Mouse (Mus musculus) olfactory bulb, adult 2 months (tissue): Measurements from ENCODE around the gene Cdc7. TPM values are rescaled to one million over a fixed set of nuclear protein-coding genes. Genes with fewer than 3 reads are reported as not detected.

Source experiments
- H3K27ac ChIP-seq: fragments of 200-500 bp; 2 replicates; pipeline ENCODE4 v1.5.1; 2012; ENCODE audit warnings: low read depth, low read length; ENCODE audit not compliant: insufficient read depth
- H3K4me1 ChIP-seq: fragments of 200-500 bp; 2 replicates; pipeline ENCODE4 v1.6.1; 2012; ENCODE audit warnings: low read length; ENCODE audit not compliant: control insufficient read depth, insufficient read depth
- H3K4me3 ChIP-seq: fragments of 200-500 bp; 2 replicates; pipeline ENCODE4 v1.5.1; 2012; ENCODE audit warnings: mild to moderate bottlenecking, low read depth, low read length, moderate library complexity; ENCODE audit not compliant: insufficient read depth
- CTCF ChIP-seq: fragments of 200-500 bp; IDR thresholded peaks from 2 replicates; pipeline ENCODE4 v1.5.1; 2012; ENCODE audit warnings: low read depth, mild to moderate bottlenecking, low read length, moderate library complexity; ENCODE audit not compliant: insufficient read depth
- POLR2A ChIP-seq: fragments of 200-500 bp; IDR thresholded peaks from 2 replicates; pipeline ENCODE4 v1.6.1; 2012; ENCODE audit warnings: mild to moderate bottlenecking, low read depth, low read length, moderate library complexity; ENCODE audit not compliant: insufficient read depth
- WGBS: fragments of 180-500 bp; shearing (Covaris S2); methylation state at CpG from one replicate; pipeline ENCODE4 v1.1.7; 2018; 5-methylcytosine and 5-hydroxymethylcytosine counted together
- polyA plus RNA-seq: library from polyadenylated mRNA; stranded (reverse); fragments of >200 nt; gene quantifications from 2 replicates; pipeline ENCODE4 v1.2.4, GENCODE M21; 2012; ENCODE audit warnings: low replicate concordance; ENCODE audit not compliant: missing spikeins, insufficient read depth, insufficient read length

Gene Cdc7
- polyA plus RNA-seq, 1 experiment: not detected

- Histone ChIP-seq H3K27ac (no peak overlapping the region), H3K4me3 (no peak overlapping the region), H3K4me1 (no peaks in the 10 kb centered on the region)
- TF ChIP-seq POLR2A: no peak
- TF ChIP-seq CTCF: no peak
- WGBS: 79% methylated on average over 8 of the region's 8 CpGs
Measured at GRCm38 (mm10) chr5:106989181-106989580, 25.1 kb downstream of the Cdc7 start.

GRCm38 (mm10) chr5:106989786-106990185 lies 25.7 kb downstream of the Cdc7 start:
- Histone ChIP-seq H3K4me1 (no peaks in the 10 kb centered on the region; the same call in 1 of the 2 replicates), H3K4me3 (no peak overlapping the region), H3K27ac (no peak overlapping the region)
- no peak for TF ChIP-seq POLR2A
- no peak for TF ChIP-seq CTCF
- WGBS: 74% methylated on average over 12 of the region's 12 CpGs

DNA sequence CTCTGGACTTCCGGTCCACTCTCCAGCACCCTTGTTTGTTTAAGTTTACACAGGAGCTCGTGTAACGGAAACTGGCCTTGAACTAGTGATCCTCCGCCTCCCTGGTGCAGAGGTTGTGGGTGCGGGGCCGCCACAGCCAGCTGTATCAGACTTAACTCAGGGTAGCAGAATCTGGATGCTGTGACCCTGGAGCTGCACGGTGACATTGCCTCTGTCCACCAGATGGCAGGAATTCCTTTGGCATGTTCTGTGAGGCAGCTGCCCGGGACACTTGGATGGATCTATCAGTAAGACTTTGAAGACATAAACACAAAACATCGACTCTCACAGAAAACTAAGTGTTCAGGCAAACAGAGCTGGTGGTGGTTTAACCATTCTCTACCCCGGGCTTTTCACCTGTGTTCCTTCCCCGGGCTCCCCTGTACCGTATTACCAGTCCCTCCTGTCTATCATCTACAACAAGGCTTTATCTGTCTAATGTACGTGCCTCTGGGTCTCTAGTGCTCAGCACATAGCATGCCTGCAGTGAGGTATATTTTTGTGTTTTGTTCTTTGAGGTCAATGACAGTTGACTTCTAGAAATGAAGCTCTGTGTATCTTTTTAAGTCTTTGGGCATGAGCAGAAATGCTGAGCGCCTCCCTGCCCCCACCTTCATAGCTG lies 26.6 kb downstream of the Cdc7 start:
- 50% methylated on average over 14 of the region's 14 CpGs for WGBS
- no peaks in the 10 kb centered on the region; the same call in 1 of the 2 replicates for H3K4me1 ChIP-seq
- no peak for TF ChIP-seq POLR2A
- 0 out of 2 replicates have a peak, but pooled peaks have one; percentile 9 for TF ChIP-seq CTCF
- no peak overlapping the region for H3K27ac ChIP-seq
- no peak overlapping the region for H3K4me3 ChIP-seq

DNA sequence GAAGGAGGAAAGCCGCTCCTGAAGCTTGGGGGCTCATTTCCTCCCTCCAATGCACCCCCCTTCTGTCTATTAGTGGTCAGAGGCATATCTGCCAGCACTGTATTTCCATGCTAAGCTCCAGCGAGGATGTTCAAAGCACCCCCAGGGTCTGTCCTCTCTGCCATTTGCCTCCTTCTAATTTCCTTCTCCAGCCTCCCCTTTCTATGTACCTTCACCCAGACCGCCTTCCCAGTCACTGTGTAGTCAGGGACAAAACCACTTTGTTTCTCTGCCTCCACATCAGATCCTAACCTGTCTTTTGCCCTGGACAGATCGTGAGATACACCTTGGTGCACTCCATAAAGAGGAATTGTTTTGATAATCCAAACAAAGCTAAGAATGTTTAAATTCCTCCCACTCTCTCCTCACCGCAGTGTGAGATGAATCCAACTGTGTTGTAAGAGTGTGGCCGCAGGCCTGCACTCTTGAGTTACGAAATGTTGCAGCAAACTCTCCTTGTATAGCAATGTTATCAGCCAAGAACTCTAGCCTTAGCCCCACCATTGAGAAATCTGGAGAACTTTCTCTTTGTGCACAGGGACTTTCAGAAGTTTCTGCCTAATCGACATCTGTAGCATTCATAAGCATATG lies 27.3 kb downstream of the Cdc7 start:
- Histone ChIP-seq H3K4me1 (peaks cover 3% of the 10 kb centered on the region), H3K4me3 (no peak overlapping the region), H3K27ac (no peak overlapping the region)
- 84% methylated on average over 8 of the region's 8 CpGs for WGBS
- no peak for TF ChIP-seq CTCF
- TF ChIP-seq POLR2A: no peak

- 59% methylated on average over 3 of the region's 3 CpGs for WGBS
- no peak overlapping the region for H3K27ac ChIP-seq
- no peak for TF ChIP-seq POLR2A
- TF ChIP-seq CTCF: no peak
Measured at GRCm38 (mm10) chr5:106994716-106995115, 30.6 kb downstream of the Cdc7 start.

DNA sequence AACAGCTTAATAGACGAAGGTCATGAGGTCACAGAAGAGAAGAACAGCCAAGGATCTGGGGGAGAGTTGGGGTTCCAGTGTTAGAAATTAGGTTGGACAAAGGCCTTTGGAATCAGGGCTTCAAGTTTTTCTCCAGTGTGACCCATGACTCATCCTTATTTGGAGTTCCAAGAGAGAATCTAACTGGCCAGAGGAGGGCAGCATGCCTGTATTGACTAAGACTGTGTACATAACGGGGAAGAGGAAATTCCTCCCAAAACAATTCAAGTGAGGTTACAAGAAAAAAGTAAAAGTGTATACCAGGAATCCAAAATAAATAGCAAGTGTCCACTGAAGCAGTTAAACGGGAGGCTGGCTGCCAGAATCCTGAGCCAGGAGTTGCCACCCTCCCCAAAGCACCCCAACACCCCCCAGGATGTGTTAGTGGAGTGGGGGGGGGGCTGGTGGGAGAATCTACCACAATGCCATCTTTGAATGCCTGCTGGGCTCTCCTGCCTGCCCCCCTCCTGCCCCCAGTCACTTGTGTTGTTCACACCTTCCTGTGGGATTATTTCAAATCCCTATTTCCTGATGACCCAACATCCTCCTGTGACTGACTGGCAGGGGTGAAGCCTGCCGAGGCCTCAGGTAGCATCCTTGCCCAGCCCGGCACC lies 31.9 kb downstream of the Cdc7 start:
- no peak for TF ChIP-seq POLR2A
- H3K4me1 ChIP-seq: peaks cover 3% of the 10 kb centered on the region
- no peak overlapping the region for H3K4me3 ChIP-seq
- 49% methylated on average over 5 of the region's 5 CpGs for WGBS
- no peak overlapping the region for H3K27ac ChIP-seq

More at GRCm38 (mm10) chr5:106994716-106995115, 30.6 kb downstream of the Cdc7 start:
- H3K4me3 ChIP-seq: no peak overlapping the region
- H3K4me1 ChIP-seq: peaks cover 3% of the 10 kb centered on the region

DNA sequence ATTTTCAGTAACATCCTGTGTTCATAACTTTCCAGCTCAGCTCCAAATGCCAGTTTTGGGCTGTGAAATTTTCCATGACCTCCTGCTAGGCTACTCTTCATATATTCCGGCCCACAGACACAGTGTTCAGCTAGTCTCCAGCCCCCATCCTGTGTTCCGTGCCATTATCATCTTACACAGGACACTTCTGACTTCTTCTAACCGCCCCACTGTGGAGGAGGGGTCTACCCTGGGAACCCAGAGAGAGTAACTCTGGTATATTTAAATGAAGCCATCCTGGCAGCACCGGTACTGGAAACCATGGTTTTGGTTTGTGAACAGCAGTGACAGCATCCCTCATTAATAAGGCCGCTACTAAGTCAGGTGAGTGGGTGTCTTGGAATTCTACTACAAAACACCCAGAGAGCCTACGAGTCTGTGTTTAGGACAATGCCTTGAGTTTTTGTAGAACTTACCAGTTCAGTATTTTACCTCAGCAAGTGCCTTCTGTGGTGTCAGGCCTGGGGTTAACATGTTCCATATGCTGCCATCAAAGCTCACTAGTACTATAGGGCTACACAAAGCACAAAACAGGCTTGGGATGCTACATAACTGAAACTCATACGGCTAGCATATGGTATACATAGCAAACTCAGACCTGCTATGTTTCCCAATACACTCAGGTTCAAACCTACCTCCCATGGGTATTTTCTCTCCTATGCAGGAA lies 32.6 kb downstream of the Cdc7 start:
- TF ChIP-seq CTCF: no peak
- TF ChIP-seq POLR2A: no peak
- H3K4me1 ChIP-seq: peaks cover 3% of the 10 kb centered on the region
- WGBS: 85% methylated on average over 7 of the region's 7 CpGs
- H3K27ac ChIP-seq: no peak overlapping the region
- no peak overlapping the region for H3K4me3 ChIP-seq

DNA sequence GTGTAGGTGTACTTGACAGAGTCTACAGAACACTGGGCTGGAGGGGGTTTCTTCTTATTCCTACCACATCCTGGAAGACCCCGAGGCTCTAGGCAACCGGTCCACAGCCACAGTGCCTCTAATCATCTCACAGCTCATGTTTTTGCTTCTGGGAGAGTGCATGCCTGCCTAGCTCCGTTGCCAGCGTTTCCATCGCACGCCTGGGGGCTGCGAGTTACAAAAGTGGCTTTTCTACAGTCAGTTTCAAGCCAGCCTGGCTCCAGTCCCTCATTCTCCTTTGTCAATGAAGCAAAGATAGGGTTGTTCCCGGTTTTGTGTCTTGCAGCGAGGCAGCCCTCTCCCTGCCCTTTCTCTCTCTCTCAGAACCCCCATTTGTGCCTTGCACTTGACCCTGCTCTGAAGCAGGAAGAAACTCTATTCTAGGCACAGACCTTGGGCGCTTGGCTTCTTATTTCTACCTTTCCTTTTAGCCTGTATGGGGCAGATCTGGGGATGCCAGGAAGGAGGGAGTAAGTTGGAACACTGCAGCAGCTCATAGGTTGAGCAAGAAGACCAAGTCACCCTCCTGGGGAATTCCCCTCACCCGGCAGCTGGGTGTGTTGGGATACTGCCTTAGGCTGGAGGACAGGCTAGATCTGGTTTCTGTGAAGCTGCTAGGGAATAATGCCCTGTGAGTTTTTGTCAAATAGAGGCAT lies 37.4 kb downstream of the Cdc7 start:
- no peak overlapping the region for H3K27ac ChIP-seq
- no peaks in the 10 kb centered on the region; the same call in 1 of the 2 replicates for H3K4me1 ChIP-seq
- H3K4me3 ChIP-seq: no peak overlapping the region
- TF ChIP-seq POLR2A (no peak), CTCF (no peak)
- WGBS: 31% methylated on average over 11 of the region's 11 CpGs

GRCm38 (mm10) chr5:107002091-107002416 lies 37.9 kb downstream of the Cdc7 start:
- TF ChIP-seq POLR2A (no peak), CTCF (no peak)
- no peak overlapping the region for H3K27ac ChIP-seq
- no peak overlapping the region for H3K4me3 ChIP-seq
- 45% methylated on average over 5 of the region's 5 CpGs for WGBS
- H3K4me1 ChIP-seq: no peaks in the 10 kb centered on the region; the same call in 1 of the 2 replicates
